8 mouse cellular contexts compared by ENCODE assay signal in the genomic region with DNA sequence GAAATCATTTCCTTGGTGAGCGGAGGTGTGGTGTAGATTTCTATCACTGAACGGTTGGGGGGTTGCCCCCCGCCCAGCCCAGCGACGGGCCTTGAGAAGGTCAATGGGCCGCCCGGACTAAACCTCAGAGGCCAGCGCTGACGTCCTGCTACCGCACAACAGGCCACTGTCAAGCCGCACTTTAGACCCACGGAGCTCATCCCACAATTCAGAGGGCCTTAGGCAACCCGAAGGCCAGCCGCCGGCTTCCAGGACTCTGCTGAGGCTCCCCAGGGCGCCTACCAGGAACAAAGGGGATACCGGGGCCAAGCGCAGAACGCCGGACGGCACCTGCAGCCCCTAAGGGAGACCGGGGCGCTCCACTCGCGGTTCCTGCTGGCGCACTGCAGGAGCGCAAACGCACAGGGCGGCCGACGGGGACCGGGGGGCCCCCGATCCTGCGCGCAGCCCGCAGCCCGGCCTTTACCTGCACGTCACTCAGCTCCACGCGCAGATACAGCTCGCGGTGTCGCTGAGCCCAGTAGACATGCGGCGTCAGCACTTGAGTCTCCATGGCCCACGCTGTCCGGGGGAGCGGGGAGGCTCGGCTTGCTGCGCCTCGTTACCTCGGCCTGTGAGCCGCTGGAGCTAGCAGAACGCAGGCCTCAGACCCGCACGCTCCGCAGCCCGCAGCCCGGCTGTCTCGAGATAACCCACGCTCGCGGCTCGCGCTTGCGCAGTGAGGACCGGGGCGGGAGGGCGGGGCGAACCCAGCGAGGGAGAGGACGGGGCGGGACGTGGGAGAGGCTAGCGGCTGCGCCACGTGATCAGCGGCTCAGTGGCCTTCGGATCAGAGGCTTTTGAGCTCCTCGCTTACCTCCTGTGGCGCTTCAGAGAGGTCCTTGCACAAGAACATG. TPM values are rescaled to one million over a fixed set of nuclear protein-coding genes. Genes with fewer than 3 reads are reported as not detected.
DNase-seq lines count a peak whose midpoint lies in the region; ATAC-seq and TF ChIP-seq lines count a peak whose summit lies in the region.

A gene (minus strand): TSS at position 703 of the 896 bp plus-strand sequence.

- H3K9ac ChIP-seq in lung, embryonic 15.5 days: peak within 1 kb of the TSS; percentile 86

- 0 out of 2 replicates have a peak, but pooled peaks have one; percentile 20 for TF ChIP-seq CTCF in thymus, adult 2 months (IDR thresholded peaks at IDR 0.05; ENCODE audit: borderline replicate concordance, control insufficient read depth, extremely low read depth, insufficient read depth, low read length, poor library complexity)

- peak; percentile 94 for ATAC-seq in lung, embryonic 15.5 days (ENCODE audit: borderline replicate concordance, extremely low read depth, low FRiP score, low TSS enrichment)

- under 1% methylated on average over 81 of the region's 81 CpGs for WGBS in hindbrain, embryonic 10.5 days
- under 1% methylated on average over 80 of the region's 81 CpGs for WGBS in lung, embryonic 15.5 days
- WGBS in thymus, adult 2 months: under 1% methylated on average over 81 of the region's 81 CpGs

- peak; percentile 89 for DNase-seq in NIH3T3 (ENCODE audit: low read depth)
- DNase-seq in cerebellum, adult 9-11 months: peak; percentile 93
- peak; percentile 75 to 89 for DNase-seq in frontal cortex, adult 2 months (ENCODE audit: extremely low spot score in 1 of 2, low spot score in 1 of 2)
- peak; percentile 95 for DNase-seq in hindbrain, embryonic 10.5 days (ENCODE audit: low spot score)
- peak; percentile 57 for DNase-seq in layer of hippocampus, adult 9-10 months (ENCODE audit: low spot score)
- DNase-seq in ovary, adult 18-20 months (ENCODE audit: low spot score): peak; percentile 89
- peak; percentile 82 for DNase-seq in thymus, adult 2 months

- H3K9me3 ChIP-seq in hindbrain, embryonic 10.5 days: no peaks in the 10 kb centered on the region
- no peaks in the 10 kb centered on the region for H3K9me3 ChIP-seq in lung, embryonic 15.5 days

- H3K4me1 ChIP-seq in hindbrain, embryonic 10.5 days (replicated peaks): peaks cover 60% of the 10 kb centered on the region
- peaks cover 32% of the 10 kb centered on the region for H3K4me1 ChIP-seq in lung, embryonic 15.5 days
- peaks cover 5% of the 10 kb centered on the region; the same call in 1 of the 2 replicates for H3K4me1 ChIP-seq in thymus, adult 2 months (replicated peaks; ENCODE audit: control insufficient read depth, insufficient read depth, low read length)

- H3K27ac ChIP-seq in hindbrain, embryonic 10.5 days: peak within 1 kb of the TSS; percentile 97
- peak within 1 kb of the TSS; percentile 88 for H3K27ac ChIP-seq in lung, embryonic 15.5 days
- H3K27ac ChIP-seq in thymus, adult 2 months (ENCODE audit: control insufficient read depth, insufficient read depth, low read length): peak within 1 kb of the TSS; percentile 84

- H3K27me3 ChIP-seq in hindbrain, embryonic 10.5 days (ENCODE audit: insufficient read depth, poor library complexity, severe bottlenecking): no peaks in the 10 kb centered on the region
- H3K27me3 ChIP-seq in lung, embryonic 15.5 days: no peaks in the 10 kb centered on the region
- no peaks in the 10 kb centered on the region for H3K27me3 ChIP-seq in thymus, adult 2 months (ENCODE audit: control insufficient read depth, insufficient read depth, low read length)

- peak; percentile 76; the same call in 1 of the 2 replicates for TF ChIP-seq POLR2A in thymus, adult 2 months (IDR thresholded peaks at IDR 0.05; ENCODE audit: control insufficient read depth, extremely low read depth, insufficient read depth, low read length, poor library complexity)

- H3K36me3 ChIP-seq in hindbrain, embryonic 10.5 days: no peaks in the 10 kb centered on the region
- no peaks in the 10 kb centered on the region for H3K36me3 ChIP-seq in lung, embryonic 15.5 days
- no peaks in the 10 kb centered on the region for H3K36me3 ChIP-seq in thymus, adult 2 months (ENCODE audit: control insufficient read depth, insufficient read depth, low read length)

- peak within 1 kb of the TSS; percentile 99 for H3K4me3 ChIP-seq in hindbrain, embryonic 10.5 days
- H3K4me3 ChIP-seq in lung, embryonic 15.5 days: peak within 1 kb of the TSS; percentile 80
- H3K4me3 ChIP-seq in thymus, adult 2 months (ENCODE audit: control insufficient read depth, insufficient read depth, low read length): peak within 1 kb of the TSS; percentile 63

- peak within 1 kb of the TSS; percentile 87 for H3K4me2 ChIP-seq in lung, embryonic 15.5 days

RNA-seq across cellular contexts. Expression of the gene that starts here (rescaled TPM):
- polyA plus RNA-seq in frontal cortex, adult 2 months (2012; rRNA removed): 140 and 153 TPM in 2 replicates
- polyA plus RNA-seq in hindbrain, embryonic 10.5 days (2016; fragmentation: Nextera tagmentation; extraction: Ambion mirVana): 108 and 115 TPM in 2 replicates
- polyA plus RNA-seq in lung, embryonic 15.5 days (2015; fragmentation: Nextera tagmentation; extraction: Ambion mirVana): 77.0 and 79.8 TPM in 2 replicates
- polyA plus RNA-seq in thymus, adult 2 months (2012; rRNA removed): 32.5 and 35.3 TPM in 2 replicates

Comparison
In these comparisons a context has a peak if more than half of its experiments do, and no peak if none do; other contexts are left out.
1. Peak in every context shown above with its lines: DNase-seq, ATAC-seq, H3K4me3 ChIP-seq and H3K27ac ChIP-seq.